Comparison of ENCODE assay signal across 8 mouse cellular contexts in the genomic region with DNA sequence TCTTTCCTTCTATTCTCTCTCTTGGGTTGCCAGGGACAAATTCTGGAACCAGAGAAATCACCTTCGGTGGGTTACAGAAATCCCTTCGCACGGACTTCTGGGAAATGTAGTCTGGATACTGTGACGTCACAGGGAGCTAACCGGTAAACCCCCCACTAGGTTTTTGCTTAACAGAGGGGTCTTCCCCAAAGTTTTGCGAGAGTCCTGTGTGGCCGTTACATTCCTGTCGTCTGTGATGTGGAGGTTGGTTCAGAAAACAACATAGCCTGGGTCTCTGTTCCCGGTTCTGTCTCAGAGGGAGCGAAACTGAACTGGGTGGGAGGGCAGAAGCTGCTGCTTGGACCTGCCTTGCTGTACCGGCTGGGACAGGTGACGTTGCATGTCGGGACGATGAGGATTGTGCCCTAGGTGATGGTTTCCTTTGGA. TPM values are rescaled to one million over a fixed set of nuclear protein-coding genes. Genes with fewer than 3 reads are reported as not detected.
DNase-seq lines count a peak whose midpoint lies in the region; ATAC-seq and TF ChIP-seq lines count a peak whose summit lies in the region.

A gene (plus strand): TSS at position 196 of the 426 bp plus-strand sequence.

- peak within 1 kb of the TSS; percentile 70 for H3K9ac ChIP-seq in heart, adult 2 months (ENCODE audit: low read depth, low read length)

- H3K79me2 ChIP-seq in heart, adult 2 months (replicated peaks; ENCODE audit: control insufficient read depth, insufficient read depth, low read length): no peaks in the 10 kb centered on the region

- no peaks in the 10 kb centered on the region for H3K27me3 ChIP-seq in heart, adult 2 months (ENCODE audit: control insufficient read depth, insufficient read depth, low read length)

- peak within 1 kb of the TSS; percentile 63 for H3K4me3 ChIP-seq in heart, adult 2 months

- intact Hi-C loops in heart, adult 2 months (cut with DNase I): no loop called here
- intact Hi-C loops in left cerebral cortex, postnatal 36 days (cut with DNase I): loop anchor here (10.0 kb wide), 1 partner anchor 106 kb away; a partner anchor contains a TSS

- TF ChIP-seq CTCF in heart, adult 2 months (IDR thresholded peaks at IDR 0.05): no peak

- DNase-seq in adrenal gland, postnatal 10 days: peak; percentile 71
- peak; percentile 80 for DNase-seq in embryo, embryonic 10 days (ENCODE audit: low spot score)
- peak; percentile 58 to 61 for DNase-seq in heart, adult 2 months
- peak; percentile 74 for DNase-seq in kidney, adult 18-20 months
- peak; percentile 64 to 73 for DNase-seq in left cerebral cortex, postnatal 36 days (ENCODE audit: low spot score in 2 of 2)
- DNase-seq in right cerebral cortex, postnatal 10 days (ENCODE audit: low spot score in 2 of 2): peak; percentile 70 to 80
- DNase-seq in c-Kit-positive CD71-positive TER-119-positive erythroid progenitor cells, embryonic 14.5 days (ENCODE audit: low spot score): no peak

- H3K4me1 ChIP-seq in heart, adult 2 months (ENCODE audit: control insufficient read depth, insufficient read depth, low read length): peaks cover 2% of the 10 kb centered on the region

- no peaks in the 10 kb centered on the region for H3K36me3 ChIP-seq in heart, adult 2 months (ENCODE audit: control insufficient read depth, insufficient read depth, low read length)

- H3K27ac ChIP-seq in heart, adult 2 months: peak within 1 kb of the TSS; percentile 57

- no peak for TF ChIP-seq EP300 in heart, adult 2 months (IDR thresholded peaks at IDR 0.05; ENCODE audit: insufficient read depth, low read depth, low read length)

- WGBS in heart, adult 2 months: 4% methylated on average over 14 of the region's 14 CpGs

- no peak for TF ChIP-seq POLR2A in heart, adult 2 months (IDR thresholded peaks at IDR 0.05; ENCODE audit: insufficient read depth, low read depth, low read length)

- peak; percentile 88 for ATAC-seq in megakaryocyte progenitor cell, adult 5-6 weeks (replicated peaks; ENCODE audit: poor library complexity)

RNA-seq across cellular contexts. Expression of the gene that starts here (rescaled TPM):
- total RNA-seq in adrenal gland, postnatal 10 days (2021): 1 to 10 TPM; 2.3 to 2.4 TPM
- total RNA-seq in heart, adult 2 months (2021): 1 to 10 TPM in 1 of 2 experiments, under 1 TPM in 1; 0.73 to 1.2 TPM
- polyA plus RNA-seq in heart, adult 2 months (2012; rRNA removed): 0.94 TPM in 1 of 2 replicates, not detected in the other
- total RNA-seq in left cerebral cortex, postnatal 36 days (2021): 10 to 100 TPM; 11.0 to 14.3 TPM
- total RNA-seq in megakaryocyte progenitor cell, adult 5-6 weeks (2015): 2.8 TPM in 1 of 2 replicates, not detected in the other
- 4.9 TPM in 1 of 2 replicates, not detected in the other for total RNA-seq in megakaryocyte progenitor cell, adult 5-6 weeks (2017)
